Mouse (Mus musculus) monocyte, adult 5-6 weeks (primary cell): ENCODE measurements around the gene Fam171b. TPM values are rescaled to one million over a fixed set of nuclear protein-coding genes. Genes with fewer than 3 reads are reported as not detected.

Experiments
- ATAC-seq: fragments of 153-309, 156-312 bp; replicated peaks from 2 replicates; pipeline ENCODE4 v1.8.0; 2017; ENCODE audit warnings: mild to moderate bottlenecking; ENCODE audit not compliant: low TSS enrichment, insufficient number of reproducible peaks, severe bottlenecking, poor library complexity, low FRiP score
- total RNA-seq: library from RNA; stranded (forward); fragments of 200-1000, 200-491, 200-594 nt; gene quantifications from 3 replicates; pipeline ENCODE4 v1.2.3, GENCODE M21; 2017

Fam171b gene
- total RNA-seq, 1 experiment from 2014 or later = not detected

GRCm38 (mm10) chr2:83853423-83853822 lies 41.0 kb downstream of the Fam171b start:
- no peak for ATAC-seq

GRCm38 (mm10) chr2:83856236-83856635 lies 43.8 kb downstream of the Fam171b start:
- no peak for ATAC-seq

- ATAC-seq = no peak
These were observed 71.5 kb downstream of the Fam171b start for GRCm38 (mm10) chr2:83883850-83884420.

GRCm38 (mm10) chr2:83893701-83894100 lies 81.3 kb downstream of the Fam171b start:
- no peak for ATAC-seq

- ATAC-seq = no peak
These were observed 89.6 kb downstream of the Fam171b start for GRCm38 (mm10) chr2:83901896-83902540.

- ATAC-seq = peak; percentile 79
These were observed 117.1 kb downstream of the Fam171b start for GRCm38 (mm10) chr2:83929478-83930088.

Other genes with a start within 250 kb of the Fam171b start
- gene Zc3h15, start 168.2 kb upstream of the Fam171b start, total RNA-seq = 199 to 259 TPM (median 242 TPM) in 3 replicates
- gene Itgav, start 88.2 kb upstream of the Fam171b start, total RNA-seq = 112 to 168 TPM (median 124 TPM) in 3 replicates
- gene Zswim2, start 128.6 kb downstream of the Fam171b start, total RNA-seq = not detected in 3 replicates
- not detected in 3 replicates for gene Gm13698, start 143.1 kb downstream of the Fam171b start, total RNA-seq
- not detected in 3 replicates for gene Gm13693, start 148.9 kb downstream of the Fam171b start, total RNA-seq
- gene Gm13695, start 154.7 kb downstream of the Fam171b start, total RNA-seq = not detected in 3 replicates
- gene Gm13696, start 160.5 kb downstream of the Fam171b start, total RNA-seq = not detected in 3 replicates
- gene Gm13694, start 166.3 kb downstream of the Fam171b start, total RNA-seq = not detected in 3 replicates
- gene Gm13697, start 172.1 kb downstream of the Fam171b start, total RNA-seq = not detected in 3 replicates
- not detected in 3 replicates for gene Gm13691, start 177.9 kb downstream of the Fam171b start, total RNA-seq